Mouse (Mus musculus) MEL (cell line): Measurements from ENCODE around the gene Rpgrip1l.

Source experiments
- CTCF ChIP-seq, 3 experiments: IDR thresholded peaks in 2 of 3; conservative IDR thresholded peaks in 1 of 3; 2 replicates each; pipeline ENCODE4 v1.5.1; 2011 to 2012; ENCODE audit warnings: low read length in 3 of 3, low read depth in 2 of 3, mild to moderate bottlenecking in 2 of 3, improper control_type of control experiment in 1 of 3, inconsistent platforms in 1 of 3, mixed read lengths in 1 of 3, moderate library complexity in 1 of 3; ENCODE audit not compliant: control insufficient read depth in 1 of 3, insufficient read depth in 1 of 3, poor library complexity in 1 of 3, severe bottlenecking in 1 of 3
- E2F4 ChIP-seq: IDR thresholded peaks from 2 replicates; pipeline ENCODE4 v1.6.1; 2011; ENCODE audit warnings: low read depth, low read length, improper control_type of control experiment, borderline replicate concordance
- ELF1 ChIP-seq: IDR thresholded peaks from 2 replicates; pipeline ENCODE4 v1.6.1; 2014; ENCODE audit warnings: low read depth, mild to moderate bottlenecking, inconsistent platforms, low read length, improper control_type of control experiment, moderate library complexity
- NELFE ChIP-seq: IDR thresholded peaks from 2 replicates; pipeline ENCODE4 v1.6.1; 2011; ENCODE audit warnings: low read depth, low read length, improper control_type of control experiment
- POLR2A ChIP-seq, 2 experiments: IDR thresholded peaks; 2 replicates each; pipeline ENCODE4 v1.6.1; 2011 to 2012; ENCODE audit warnings: low read length in 2 of 2, mild to moderate bottlenecking in 2 of 2, control low read depth in 1 of 2, improper control_type of control experiment in 1 of 2, low read depth in 1 of 2, moderate library complexity in 1 of 2; ENCODE audit not compliant: control insufficient read depth in 1 of 2, insufficient read depth in 1 of 2, poor library complexity in 1 of 2
- SIN3A ChIP-seq: IDR thresholded peaks from 2 replicates; pipeline ENCODE4 v1.6.1; 2012; ENCODE audit warnings: low read length, improper control_type of control experiment, inconsistent platforms
- USF1 ChIP-seq: IDR thresholded peaks from 2 replicates; pipeline ENCODE4 v1.6.1; 2014; ENCODE audit warnings: low read depth, mild to moderate bottlenecking, inconsistent platforms, low read length, improper control_type of control experiment, moderate library complexity

DNA sequence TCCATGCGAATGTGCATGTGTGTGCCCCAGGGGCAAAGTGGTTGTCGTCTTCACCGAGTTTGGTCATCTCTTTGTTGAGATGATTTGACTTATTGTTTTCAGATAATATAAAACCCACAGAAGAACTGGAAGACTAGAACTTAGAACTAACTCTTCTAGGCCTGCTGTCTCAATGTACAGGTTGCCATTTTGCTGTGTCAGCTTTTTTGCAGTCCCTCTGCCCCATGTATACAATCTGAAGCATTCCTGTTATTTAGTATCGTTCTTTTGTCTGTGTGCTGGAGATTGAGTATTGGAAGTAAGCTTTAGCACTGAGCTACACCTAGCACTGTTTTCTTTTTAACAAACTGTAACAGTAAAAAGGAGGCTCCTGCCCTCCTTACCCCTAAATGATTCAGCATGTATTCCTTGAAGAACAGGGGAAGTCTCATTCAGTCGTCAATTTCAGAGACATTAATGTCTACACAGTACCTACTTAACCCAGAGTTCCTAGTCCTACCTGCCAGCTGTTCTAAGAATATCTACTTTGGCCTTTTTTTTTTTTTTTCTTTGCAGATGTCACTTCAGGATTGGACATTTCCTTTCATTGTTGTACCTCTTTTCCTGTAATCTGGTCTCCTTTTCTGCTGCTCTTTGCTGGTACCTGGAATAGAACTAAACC lies 4.6 kb upstream of the Rpgrip1l start:
- no peak for TF ChIP-seq POLR2A (IDR thresholded peaks at IDR 0.05; ENCODE audit: control insufficient read depth in 1 of 2, insufficient read depth in 1 of 2, low read depth in 1 of 2, low read length in 2 of 2, poor library complexity in 1 of 2)
- no peak for TF ChIP-seq ELF1
- no peak for TF ChIP-seq USF1
- TF ChIP-seq SIN3A: no peak
- TF ChIP-seq CTCF (IDR thresholded peaks at IDR 0.05 in 2 of 3, conservative IDR thresholded peaks at IDR 0.05 in 1 of 3; ENCODE audit: control insufficient read depth in 1 of 3, insufficient read depth in 1 of 3, low read depth in 2 of 3, low read length in 3 of 3, poor library complexity in 1 of 3, severe bottlenecking in 1 of 3): no peak
- TF ChIP-seq E2F4: no peak
- no peak for TF ChIP-seq NELFE
